Mouse (Mus musculus): ENCODE measurements around the gene Qk.
A peak's percentile ranks its signal among the peaks of the same experiment; 100 is the strongest.

The Qk gene

DNA sequence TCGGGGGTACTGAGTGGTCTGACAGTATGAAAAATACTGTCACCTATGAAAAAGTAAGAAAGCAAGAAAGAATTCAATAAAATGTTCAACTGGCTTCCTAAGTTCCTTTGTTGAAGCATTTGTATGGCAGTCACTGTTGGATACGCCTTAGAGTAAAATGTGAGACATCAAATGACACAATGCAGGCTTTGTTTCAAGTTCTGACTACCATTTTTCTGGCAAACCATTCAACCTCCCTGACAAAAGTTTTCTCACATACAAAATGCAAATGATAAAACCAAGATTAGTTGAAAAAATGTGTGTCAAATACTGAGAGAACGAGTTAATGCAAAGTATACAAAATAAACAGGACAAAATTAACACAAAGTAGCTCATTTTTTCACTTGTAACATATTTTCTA is 50.1 kb downstream of the Qk start:
- no peak overlapping the region for H3K4me3 ChIP-seq (replicated peaks; ENCODE audit: low read length)
- TF ChIP-seq NANOG (IDR thresholded peaks at IDR 0.05; ENCODE audit: borderline replicate concordance, low read length) (0 out of 2 replicates have a peak, but pooled peaks have one; percentile 21), CTCF (conservative IDR thresholded peaks at IDR 0.05; ENCODE audit: low read length) (no peak)
- no peaks in the 10 kb centered on the region for H3K9me3 ChIP-seq (ENCODE audit: low read length)
- peaks cover 24% of the 10 kb centered on the region for H3K36me3 ChIP-seq (ENCODE audit: insufficient read depth, low read length)
- H3K4me1 ChIP-seq (replicated peaks; ENCODE audit: low read depth, low read length) = peaks cover 4% of the 10 kb centered on the region; the same call in 1 of the 2 replicates
- no peaks in the 10 kb centered on the region for H3K27me3 ChIP-seq (ENCODE audit: insufficient read depth, low read length)

DNA sequence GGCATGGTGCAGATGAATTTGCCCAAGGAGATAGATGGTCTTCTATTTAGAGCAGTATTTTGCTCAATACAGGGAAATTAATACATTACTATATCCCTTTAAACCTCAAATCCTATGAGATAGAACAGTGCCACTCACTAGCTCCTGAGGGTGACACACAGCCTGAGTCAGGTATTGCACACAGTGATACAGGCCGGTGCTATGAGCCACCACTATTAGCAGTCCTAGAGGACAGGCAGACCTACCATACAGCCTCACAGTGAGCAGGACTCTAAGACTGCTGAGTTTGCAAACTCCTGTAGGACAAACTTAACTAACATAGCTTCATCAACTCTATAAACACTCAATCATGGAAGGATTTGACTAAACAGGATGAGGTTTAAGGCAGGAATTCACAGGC is 51.2 kb downstream of the Qk start:
- H3K36me3 ChIP-seq (ENCODE audit: insufficient read depth, low read length) = peaks cover 17% of the 10 kb centered on the region
- peaks cover 4% of the 10 kb centered on the region; the same call in 1 of the 2 replicates for H3K4me1 ChIP-seq (replicated peaks; ENCODE audit: low read depth, low read length)
- H3K27me3 ChIP-seq (ENCODE audit: insufficient read depth, low read length) = no peaks in the 10 kb centered on the region
- TF ChIP-seq CTCF (conservative IDR thresholded peaks at IDR 0.05; ENCODE audit: low read length) (no peak), POU5F1 (IDR thresholded peaks at IDR 0.05; ENCODE audit: borderline replicate concordance, low read length) (no peak), NANOG (IDR thresholded peaks at IDR 0.05; ENCODE audit: borderline replicate concordance, low read length) (no peak)
- H3K4me3 ChIP-seq (replicated peaks; ENCODE audit: low read length) = no peak overlapping the region
- no peaks in the 10 kb centered on the region for H3K9me3 ChIP-seq (ENCODE audit: low read length)

DNA sequence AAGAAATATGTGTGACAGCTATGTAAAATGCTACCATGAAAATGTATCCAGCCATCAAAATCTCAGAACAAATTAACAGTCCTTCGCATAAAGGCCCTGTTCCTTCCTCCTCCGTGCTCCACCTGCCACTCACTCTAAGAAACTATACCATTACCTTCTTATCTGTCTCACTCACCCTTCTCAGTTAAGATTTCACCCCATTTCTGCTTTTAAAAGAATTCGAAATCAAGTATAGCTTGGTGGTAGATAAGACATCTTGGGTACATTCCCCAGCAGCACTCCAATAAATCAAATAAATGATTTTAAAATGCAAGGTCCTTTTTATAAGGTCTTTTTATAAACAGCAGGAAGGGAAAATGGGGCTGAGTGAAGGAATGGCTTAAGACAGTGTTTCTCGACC is 53.4 kb downstream of the Qk start:
- H3K36me3 ChIP-seq (ENCODE audit: insufficient read depth, low read length) = peaks cover 6% of the 10 kb centered on the region; the same call in 1 of the 2 replicates
- TF ChIP-seq NANOG (IDR thresholded peaks at IDR 0.05; ENCODE audit: borderline replicate concordance, low read length) (no peak), CTCF (conservative IDR thresholded peaks at IDR 0.05; ENCODE audit: low read length) (no peak), POU5F1 (IDR thresholded peaks at IDR 0.05; ENCODE audit: borderline replicate concordance, low read length) (no peak)

DNA sequence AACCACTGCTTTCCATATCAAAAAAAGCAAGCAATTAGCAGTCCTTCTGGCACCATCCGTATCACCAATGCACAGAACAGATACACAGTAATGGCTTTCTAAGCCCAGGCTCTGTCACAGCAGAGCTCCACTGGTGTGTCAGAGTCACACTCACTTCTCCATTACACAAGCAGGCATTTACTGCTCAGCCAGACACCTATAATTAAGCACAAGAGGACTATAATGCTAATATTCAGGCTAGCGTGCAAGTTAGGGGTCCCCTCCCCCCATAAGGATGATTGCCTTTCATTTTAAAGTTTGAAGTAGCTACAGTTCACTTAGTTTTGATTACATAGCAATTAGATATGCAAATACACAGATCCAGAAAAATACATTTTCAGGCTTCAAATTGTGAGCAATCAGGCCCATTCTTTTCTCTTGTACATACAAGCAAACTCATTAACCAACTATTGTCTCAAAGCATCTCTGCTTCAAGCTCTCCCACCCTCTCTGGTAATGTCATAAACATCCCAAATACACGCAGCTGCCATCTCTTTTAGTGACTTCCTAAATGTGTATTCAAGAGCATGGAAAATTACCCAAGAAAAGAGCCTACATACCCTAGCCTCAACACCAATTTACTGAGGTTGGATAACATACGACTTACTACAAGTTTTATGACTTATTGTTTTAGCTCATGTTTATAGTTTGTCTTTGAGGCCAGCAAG is 68.2 kb downstream of the Qk start:
- Histone ChIP-seq H3K9me3 (ENCODE audit: low read length) (no peaks in the 10 kb centered on the region), H3K27me3 (ENCODE audit: insufficient read depth, low read length) (no peaks in the 10 kb centered on the region), H3K4me1 (replicated peaks; ENCODE audit: low read depth, low read length) (no peaks in the 10 kb centered on the region), H3K4me3 (replicated peaks; ENCODE audit: low read length) (no peak overlapping the region), H3K36me3 (ENCODE audit: insufficient read depth, low read length) (0 out of 2 replicates have a peak, but pooled peaks cover 2% of the 10 kb centered on the region)
- TF ChIP-seq NANOG (IDR thresholded peaks at IDR 0.05; ENCODE audit: borderline replicate concordance, low read length) (no peak), POU5F1 (IDR thresholded peaks at IDR 0.05; ENCODE audit: borderline replicate concordance, low read length) (no peak), CTCF (conservative IDR thresholded peaks at IDR 0.05; ENCODE audit: low read length) (no peak)

More for the DNA sequence above, 53.4 kb downstream of the Qk start:
- Histone ChIP-seq H3K9me3 (ENCODE audit: low read length) (no peaks in the 10 kb centered on the region), H3K4me1 (replicated peaks; ENCODE audit: low read depth, low read length) (peaks cover 4% of the 10 kb centered on the region; the same call in 1 of the 2 replicates), H3K4me3 (replicated peaks; ENCODE audit: low read length) (no peak overlapping the region), H3K27me3 (ENCODE audit: insufficient read depth, low read length) (no peaks in the 10 kb centered on the region)

DNA sequence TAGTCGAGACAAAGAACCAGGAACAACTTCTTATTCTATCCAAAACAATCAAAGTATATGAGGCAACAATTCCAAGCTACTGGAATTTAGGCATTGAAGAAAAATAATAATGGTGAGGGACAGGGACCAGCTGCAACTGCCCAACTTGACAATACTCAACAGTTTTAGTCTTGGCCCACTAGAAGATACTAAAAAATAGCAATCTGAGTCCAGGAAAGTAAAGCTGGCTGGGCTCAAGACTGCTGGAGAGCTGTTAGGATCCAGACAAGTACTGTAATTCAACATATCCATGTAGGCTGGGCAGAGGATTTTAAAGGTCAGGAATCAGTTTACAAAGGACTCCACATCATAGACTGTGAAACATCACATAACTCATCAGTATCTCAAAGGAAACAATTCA is 79.6 kb downstream of the Qk start:
- peaks cover 21% of the 10 kb centered on the region for H3K36me3 ChIP-seq (ENCODE audit: insufficient read depth, low read length)
- no peak for TF ChIP-seq CTCF (conservative IDR thresholded peaks at IDR 0.05; ENCODE audit: low read length)
- TF ChIP-seq NANOG (IDR thresholded peaks at IDR 0.05; ENCODE audit: borderline replicate concordance, low read length) = no peak
- TF ChIP-seq POU5F1 (IDR thresholded peaks at IDR 0.05; ENCODE audit: borderline replicate concordance, low read length) = no peak
- H3K4me1 ChIP-seq (replicated peaks; ENCODE audit: low read depth, low read length) = no peaks in the 10 kb centered on the region
- no peaks in the 10 kb centered on the region for H3K9me3 ChIP-seq (ENCODE audit: low read length)
- H3K27me3 ChIP-seq (ENCODE audit: insufficient read depth, low read length) = no peaks in the 10 kb centered on the region
- H3K4me3 ChIP-seq (replicated peaks; ENCODE audit: low read length) = no peak overlapping the region

DNA sequence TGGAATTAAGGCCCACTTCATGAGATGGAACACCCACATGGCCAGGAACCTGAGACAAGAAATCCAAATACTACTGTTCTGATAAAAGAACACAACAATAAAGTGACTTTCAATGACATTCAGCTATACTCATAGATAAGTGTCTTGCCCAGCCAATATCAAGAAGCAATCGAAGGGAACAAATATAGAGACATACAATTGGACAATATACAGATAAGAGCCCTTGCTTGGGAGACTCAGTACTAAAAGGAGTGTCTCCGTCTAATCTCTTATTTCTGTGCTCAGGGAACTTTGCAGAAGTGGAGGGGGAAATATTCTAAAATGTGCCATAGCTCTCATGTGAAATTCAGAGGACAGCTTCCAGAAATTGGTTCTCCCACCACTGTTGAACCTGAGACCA is 83.1 kb downstream of the Qk start:
- Histone ChIP-seq H3K4me1 (replicated peaks; ENCODE audit: low read depth, low read length) (no peaks in the 10 kb centered on the region), H3K4me3 (replicated peaks; ENCODE audit: low read length) (no peak overlapping the region), H3K9me3 (ENCODE audit: low read length) (no peaks in the 10 kb centered on the region), H3K27me3 (ENCODE audit: insufficient read depth, low read length) (no peaks in the 10 kb centered on the region), H3K36me3 (ENCODE audit: insufficient read depth, low read length) (peaks cover 24% of the 10 kb centered on the region)
- TF ChIP-seq POU5F1 (IDR thresholded peaks at IDR 0.05; ENCODE audit: borderline replicate concordance, low read length) (no peak), NANOG (IDR thresholded peaks at IDR 0.05; ENCODE audit: borderline replicate concordance, low read length) (no peak), CTCF (conservative IDR thresholded peaks at IDR 0.05; ENCODE audit: low read length) (no peak)

DNA sequence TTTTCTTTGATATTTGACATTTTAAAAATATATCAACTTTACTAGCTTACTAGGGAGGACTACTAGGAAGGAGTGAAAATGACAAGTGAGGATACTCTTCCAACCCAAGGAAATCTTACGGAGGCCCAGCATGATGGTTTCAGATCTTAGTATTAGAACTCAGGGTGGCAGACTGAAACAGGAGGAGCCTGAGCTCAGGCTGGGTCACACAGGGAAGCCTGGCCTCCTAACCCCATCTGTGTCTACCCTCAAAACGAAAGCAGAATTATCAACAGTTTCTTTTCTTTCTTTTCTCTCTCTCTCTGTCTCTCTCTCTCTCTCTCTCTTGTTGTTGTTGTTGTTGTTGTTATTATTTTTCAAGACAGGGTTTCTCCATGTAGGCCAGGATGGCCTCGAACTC is 87.2 kb downstream of the Qk start:
- Histone ChIP-seq H3K4me3 (replicated peaks; ENCODE audit: low read length) (no peak overlapping the region), H3K9me3 (ENCODE audit: low read length) (no peaks in the 10 kb centered on the region), H3K36me3 (ENCODE audit: insufficient read depth, low read length) (peaks cover 18% of the 10 kb centered on the region), H3K27me3 (ENCODE audit: insufficient read depth, low read length) (no peaks in the 10 kb centered on the region), H3K4me1 (replicated peaks; ENCODE audit: low read depth, low read length) (peaks cover 16% of the 10 kb centered on the region)
- no peak for TF ChIP-seq CTCF (conservative IDR thresholded peaks at IDR 0.05; ENCODE audit: low read length)
- no peak for TF ChIP-seq NANOG (IDR thresholded peaks at IDR 0.05; ENCODE audit: borderline replicate concordance, low read length)
- no peak for TF ChIP-seq POU5F1 (IDR thresholded peaks at IDR 0.05; ENCODE audit: borderline replicate concordance, low read length)

DNA sequence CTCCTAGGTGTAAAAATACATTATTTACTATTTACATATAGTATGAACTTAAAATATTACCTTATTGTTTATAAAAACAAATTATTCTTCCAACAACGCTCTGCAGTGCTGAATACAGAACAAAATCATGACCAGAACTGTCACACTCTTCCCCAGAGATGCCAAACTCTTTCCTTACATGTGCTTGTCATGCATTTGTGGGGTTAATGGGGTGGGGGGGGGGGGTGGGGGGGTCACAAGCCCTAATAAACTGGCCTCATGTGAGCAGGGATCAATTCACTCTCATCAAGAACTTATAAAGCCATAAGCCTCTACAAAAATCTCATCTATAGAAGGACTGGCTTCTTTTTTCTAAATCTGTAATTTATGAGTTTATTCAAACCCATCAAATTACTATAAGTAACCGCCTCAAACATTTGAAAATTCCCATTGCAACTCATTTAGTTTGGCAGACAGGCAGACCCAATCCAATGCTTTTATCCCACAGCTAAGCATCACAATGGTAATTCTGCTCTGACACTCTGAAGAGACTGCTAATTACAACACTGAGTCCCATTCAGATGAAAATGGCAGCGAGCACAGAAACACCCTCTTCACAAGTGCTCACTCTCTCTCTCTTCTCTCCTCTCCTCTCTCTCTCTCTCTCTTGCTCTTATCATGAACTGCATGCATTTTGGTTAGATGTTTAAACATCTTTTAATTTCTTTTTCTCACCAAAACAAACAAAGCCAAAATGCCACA is 91.7 kb downstream of the Qk start:
- no peaks in the 10 kb centered on the region for H3K27me3 ChIP-seq (ENCODE audit: insufficient read depth, low read length)
- TF ChIP-seq POU5F1 (IDR thresholded peaks at IDR 0.05; ENCODE audit: borderline replicate concordance, low read length) = no peak
- TF ChIP-seq CTCF (conservative IDR thresholded peaks at IDR 0.05; ENCODE audit: low read length) = no peak
- no peak for TF ChIP-seq NANOG (IDR thresholded peaks at IDR 0.05; ENCODE audit: borderline replicate concordance, low read length)
- no peaks in the 10 kb centered on the region for H3K9me3 ChIP-seq (ENCODE audit: low read length)
- H3K36me3 ChIP-seq (ENCODE audit: insufficient read depth, low read length) = peaks cover 7% of the 10 kb centered on the region; the same call in 1 of the 2 replicates
- peaks cover 28% of the 10 kb centered on the region for H3K4me1 ChIP-seq (replicated peaks; ENCODE audit: low read depth, low read length)
- H3K4me3 ChIP-seq (replicated peaks; ENCODE audit: low read length) = no peak overlapping the region

Data from E14TG2a.4 (cell line).